Mouse (Mus musculus) kidney, adult 18-20 months (tissue): ENCODE measurements around the gene Fgf23.

ENCODE experiments used
- DNase-seq: peaks from one replicate; pipeline ENCODE4 v3.0.0; 2021

The Fgf23 gene

DNA sequence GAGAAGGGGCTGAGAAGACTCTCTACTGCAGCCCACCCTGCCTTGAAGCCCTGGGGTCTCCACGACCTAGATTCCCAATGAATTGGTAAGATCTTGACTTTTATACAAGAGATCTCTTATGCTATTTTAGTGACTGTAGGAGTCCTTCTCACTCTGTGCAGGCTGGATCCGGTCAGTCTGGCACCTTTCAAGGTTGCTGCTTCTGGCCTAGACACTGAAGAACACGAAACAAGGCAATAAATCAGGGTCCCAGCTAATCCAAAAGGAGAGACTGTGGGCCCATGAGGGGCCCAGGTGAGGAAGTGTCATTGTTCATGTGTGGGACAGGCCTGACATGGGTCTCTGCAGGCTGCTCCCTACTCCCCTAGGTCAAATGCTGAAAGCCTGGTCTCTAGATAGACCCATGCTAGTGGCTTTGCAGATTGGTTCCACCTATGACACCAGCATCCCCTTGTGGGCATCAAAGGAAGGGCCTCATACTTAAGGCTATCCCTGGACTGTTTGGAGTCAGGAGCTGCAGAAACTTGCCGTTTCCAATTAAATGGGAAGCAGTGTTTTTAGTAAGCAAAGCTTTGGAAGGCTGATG, 49.6 kb downstream of the Fgf23 start:
- DNase-seq = no peak

DNA sequence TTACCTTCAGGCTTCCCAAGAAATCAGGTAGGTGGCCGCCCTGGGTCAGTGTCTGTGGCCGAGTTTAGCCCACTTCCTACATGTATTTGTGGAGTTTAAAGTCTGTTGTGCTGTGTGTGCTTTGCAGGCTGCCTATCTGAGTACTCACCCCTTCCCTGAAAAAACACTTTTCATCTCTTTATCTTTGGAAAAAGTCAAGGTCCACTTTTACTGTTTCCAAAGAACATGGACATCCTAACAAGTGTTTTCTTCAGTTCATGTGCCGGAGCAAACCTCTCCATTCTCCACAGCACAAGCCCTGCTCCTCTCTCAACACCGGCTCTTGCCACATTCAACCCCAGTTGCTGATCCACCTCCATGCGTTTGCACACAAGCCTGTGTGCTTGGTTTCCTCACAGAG, 50.3 kb downstream of the Fgf23 start:
- no peak for DNase-seq

DNA sequence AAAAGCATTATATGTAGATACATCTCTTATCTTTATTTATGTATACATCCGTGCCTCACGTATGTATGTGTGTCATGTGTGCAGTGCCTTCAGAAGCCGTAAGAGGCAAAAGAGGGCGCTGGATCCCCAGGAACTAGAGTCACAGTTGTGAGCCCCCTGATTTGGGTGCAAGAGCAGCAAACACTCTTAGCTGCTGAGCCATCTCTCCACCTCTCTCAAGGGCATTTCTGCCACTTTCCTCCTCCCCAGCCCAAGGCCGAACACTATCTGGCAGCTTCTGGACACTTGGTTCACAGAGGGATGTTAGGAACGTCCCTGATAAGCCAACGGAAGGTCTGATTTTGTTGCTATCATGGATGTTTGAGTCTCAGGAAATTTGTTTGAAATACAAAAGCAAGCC, 50.8 kb downstream of the Fgf23 start:
- no peak for DNase-seq

DNA sequence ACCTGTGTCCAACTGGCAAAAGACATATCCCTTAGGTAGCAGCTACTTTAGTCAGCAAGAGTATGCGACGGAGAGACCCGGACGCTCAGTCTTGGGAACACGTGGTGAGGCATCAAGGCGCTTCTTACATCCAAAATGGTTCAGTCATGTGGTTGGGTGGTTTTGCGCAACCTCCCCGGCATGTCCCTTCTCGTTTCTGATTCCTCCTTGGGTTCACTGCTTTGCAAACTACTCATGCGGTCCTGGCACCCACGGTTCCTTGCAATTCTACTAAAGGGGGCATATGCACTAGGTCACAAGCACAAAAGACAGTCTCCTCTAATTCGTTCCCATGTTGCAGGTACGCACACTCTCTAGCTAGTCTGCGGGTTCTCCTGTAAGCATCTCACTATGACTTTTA, 57.0 kb downstream of the Fgf23 start:
- DNase-seq = no peak

DNA sequence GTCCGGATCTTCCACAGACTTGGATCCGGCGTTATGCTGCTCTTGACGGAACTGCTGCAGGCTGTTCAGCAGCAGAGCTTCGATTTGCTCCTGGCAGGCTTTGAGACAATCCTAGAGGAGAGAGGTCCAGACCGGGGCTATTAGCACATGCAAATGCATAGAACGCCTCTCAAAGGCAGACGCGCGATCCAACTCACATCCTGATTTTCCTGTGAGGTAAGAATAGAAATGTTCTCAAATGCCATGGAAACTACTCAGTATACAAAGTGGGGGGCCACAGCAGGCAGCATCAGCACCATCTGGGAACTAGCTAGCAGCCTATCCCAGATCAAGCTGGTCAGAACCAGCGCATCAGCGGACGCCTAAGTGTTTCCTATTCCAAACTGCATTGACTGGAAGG, 57.7 kb downstream of the Fgf23 start:
- no peak for DNase-seq
